Mouse (Mus musculus) MEL (cell line): ENCODE data around the gene Mapk1ip1. TPM values are rescaled to one million over a fixed set of nuclear protein-coding genes. Genes with fewer than 3 reads are reported as not detected.

Experiments used
- DNase-seq: peaks from one replicate; pipeline ENCODE4 v3.0.0; 2011; ENCODE audit warnings: low read depth, low spot score
- H3K27ac ChIP-seq: 2 replicates; pipeline ENCODE4 v1.5.1; 2012; ENCODE audit warnings: low read depth, mild to moderate bottlenecking, control low read depth, low read length, moderate library complexity; ENCODE audit not compliant: control insufficient read depth
- H3K27me3 ChIP-seq, 2 experiments: fragments of 150-350 bp in 1 of 2; sonication (generic) in 1 of 2; 2 replicates each; pipeline ENCODE4 v1.6.1; 2012; ENCODE audit warnings: low read length in 2 of 2, mild to moderate bottlenecking in 2 of 2, improper control_type of control experiment in 1 of 2, moderate library complexity in 1 of 2; ENCODE audit not compliant: insufficient read depth in 2 of 2, control insufficient read depth in 1 of 2
- H3K36me3 ChIP-seq, 2 experiments: 2 replicates each; pipeline ENCODE4 v1.6.1; 2012 to 2014; ENCODE audit warnings: low read length in 2 of 2, improper control_type of control experiment in 1 of 2, inconsistent platforms in 1 of 2, mild to moderate bottlenecking in 1 of 2; ENCODE audit not compliant: insufficient read depth in 2 of 2, control insufficient read depth in 1 of 2
- H3K4me1 ChIP-seq, 2 experiments: fragments of 150-350 bp in 1 of 2; sonication (generic) in 1 of 2; 2 replicates each; pipeline ENCODE4 v1.6.1; 2012; ENCODE audit warnings: low read length in 2 of 2, improper control_type of control experiment in 1 of 2, mild to moderate bottlenecking in 1 of 2; ENCODE audit not compliant: insufficient read depth in 2 of 2, control insufficient read depth in 1 of 2
- H3K4me3 ChIP-seq, 2 experiments: fragments of 150-350 bp in 1 of 2; sonication (generic) in 1 of 2; 2 replicates each; pipeline ENCODE4 v1.5.1; 2012; ENCODE audit warnings: low read depth in 2 of 2, low read length in 2 of 2, mild to moderate bottlenecking in 2 of 2, moderate library complexity in 2 of 2, control low read depth in 1 of 2, improper control_type of control experiment in 1 of 2; ENCODE audit not compliant: control insufficient read depth in 1 of 2, insufficient read depth in 1 of 2
- H3K79me2 ChIP-seq: 2 replicates; pipeline ENCODE4 v1.6.1; 2012; ENCODE audit warnings: mild to moderate bottlenecking, low read length, moderate library complexity; ENCODE audit not compliant: control insufficient read depth, poor library complexity, insufficient read depth
- H3K9ac ChIP-seq: 2 replicates; pipeline ENCODE4 v1.6.1; 2012; ENCODE audit warnings: low read depth, mild to moderate bottlenecking, control low read depth, low read length, moderate library complexity; ENCODE audit not compliant: control insufficient read depth, poor library complexity, severe bottlenecking
- H3K9me3 ChIP-seq: fragments of 150-350 bp; sonication (generic); replicated peaks from 2 replicates; pipeline ENCODE4 v1.6.1; 2012; ENCODE audit warnings: mild to moderate bottlenecking, low read length, improper control_type of control experiment, moderate library complexity; ENCODE audit not compliant: insufficient read depth
- CTCF ChIP-seq, 3 experiments: IDR thresholded peaks in 2 of 3; conservative IDR thresholded peaks in 1 of 3; 2 replicates each; pipeline ENCODE4 v1.5.1; 2011 to 2012; ENCODE audit warnings: low read length in 3 of 3, low read depth in 2 of 3, mild to moderate bottlenecking in 2 of 3, improper control_type of control experiment in 1 of 3, inconsistent platforms in 1 of 3, mixed read lengths in 1 of 3, moderate library complexity in 1 of 3; ENCODE audit not compliant: control insufficient read depth in 1 of 3, insufficient read depth in 1 of 3, poor library complexity in 1 of 3, severe bottlenecking in 1 of 3
- ELF1 ChIP-seq: IDR thresholded peaks from 2 replicates; pipeline ENCODE4 v1.6.1; 2014; ENCODE audit warnings: low read depth, mild to moderate bottlenecking, inconsistent platforms, low read length, improper control_type of control experiment, moderate library complexity
- EP300 ChIP-seq, 2 experiments: IDR thresholded peaks; 2 replicates each; pipeline ENCODE4 v1.6.1; 2011; ENCODE audit warnings: improper control_type of control experiment in 2 of 2, low read length in 2 of 2, low read depth in 1 of 2, mild to moderate bottlenecking in 1 of 2
- ETS1 ChIP-seq: IDR thresholded peaks from 2 replicates; pipeline ENCODE4 v1.6.1; 2012; ENCODE audit warnings: low read depth, mild to moderate bottlenecking, inconsistent platforms, low read length, improper control_type of control experiment, moderate library complexity
- MAFK ChIP-seq: IDR thresholded peaks from 2 replicates; pipeline ENCODE4 v1.6.1; 2011; ENCODE audit warnings: low read depth, mild to moderate bottlenecking, low read length, improper control_type of control experiment, borderline replicate concordance
- MAX ChIP-seq: IDR thresholded peaks from 2 replicates; pipeline ENCODE4 v1.6.1; 2011; ENCODE audit warnings: low read length, improper control_type of control experiment
- MYC ChIP-seq: IDR thresholded peaks from 2 replicates; pipeline ENCODE4 v1.6.1; 2011; ENCODE audit warnings: low read depth, mild to moderate bottlenecking, low read length, improper control_type of control experiment, moderate library complexity
- POLR2AphosphoS5 ChIP-seq: IDR thresholded peaks from 2 replicates; pipeline ENCODE4 v1.6.1; 2012; ENCODE audit warnings: low read depth, borderline replicate concordance, mild to moderate bottlenecking, inconsistent platforms, low read length, moderate library complexity, mixed read lengths
- RAD21 ChIP-seq: IDR thresholded peaks from 2 replicates; pipeline ENCODE4 v1.6.1; 2011; ENCODE audit warnings: mild to moderate bottlenecking, low read depth, low read length, improper control_type of control experiment
- RCOR1 ChIP-seq: IDR thresholded peaks from 2 replicates; pipeline ENCODE4 v1.6.1; 2012; ENCODE audit warnings: low read depth, mild to moderate bottlenecking, inconsistent platforms, low read length, improper control_type of control experiment
- SIN3A ChIP-seq: IDR thresholded peaks from 2 replicates; pipeline ENCODE4 v1.6.1; 2012; ENCODE audit warnings: low read length, improper control_type of control experiment, inconsistent platforms
- SMC3 ChIP-seq: IDR thresholded peaks from 2 replicates; pipeline ENCODE4 v1.6.1; 2011; ENCODE audit warnings: low read depth, low read length, improper control_type of control experiment
- TAL1 ChIP-seq: IDR thresholded peaks from 2 replicates; pipeline ENCODE4 v1.6.1; 2012; ENCODE audit warnings: mild to moderate bottlenecking, inconsistent platforms, low read length, moderate library complexity, mixed read lengths
- ZC3H11A ChIP-seq: IDR thresholded peaks from 2 replicates; pipeline ENCODE4 v1.6.1; 2012; ENCODE audit warnings: low read depth, mild to moderate bottlenecking, inconsistent platforms, low read length, improper control_type of control experiment
- polyA plus RNA-seq, 2 experiments: library from polyadenylated mRNA; stranded (reverse) in 1 of 2; unstranded in 1 of 2; fragments of >175 nt in 1 of 2; fragments of >200 nt in 1 of 2; gene quantifications; 2 replicates each; pipeline versions ENCODE4 v1.2.1 to v1.2.4; 2012; ENCODE audit warnings: low replicate concordance in 2 of 2, low read depth in 1 of 2; ENCODE audit not compliant: insufficient read length in 2 of 2, insufficient read depth in 1 of 2, missing spikeins in 1 of 2
- total RNA-seq: library from RNA; depleted of rRNA; stranded (reverse); fragments of 300-350 nt; gene quantifications from 2 replicates; pipeline ENCODE4 v1.2.3, GENCODE M21; 2012

Gene Mapk1ip1
- total and polyA plus RNA-seq, 3 experiments = 2.1 to 12.4 TPM; not detected in 1

- H3K9me3 ChIP-seq = no peaks in the 10 kb centered on the region
- peaks cover 0 to 26% of the 10 kb centered on the region in 2 experiments; a peak in 3 of 4 replicates for H3K4me1 ChIP-seq
Measured at GRCm38 (mm10) chr7:138843421-138843820, 2.7 kb downstream of the Mapk1ip1 start.

GRCm38 (mm10) chr7:138841436-138842151 lies 4.5 kb downstream of the Mapk1ip1 start:
- Histone ChIP-seq H3K4me3 (no peak overlapping the region), H3K79me2 (peaks cover 4% of the 10 kb centered on the region), H3K9me3 (no peaks in the 10 kb centered on the region), H3K27ac (no peak overlapping the region), H3K27me3 (no peaks in the 10 kb centered on the region), H3K36me3 (peaks cover 0 to 12% of the 10 kb centered on the region in 2 experiments; a peak in 2 of 4 replicates), H3K9ac (no peak overlapping the region), H3K4me1 (peaks cover 0 to 15% of the 10 kb centered on the region in 2 experiments; a peak in 2 of 4 replicates)
- TF ChIP-seq POLR2AphosphoS5 = no peak
- no peak for TF ChIP-seq MAX
- no peak for TF ChIP-seq SIN3A
- no peak for TF ChIP-seq TAL1
- TF ChIP-seq ELF1 = no peak
- DNase-seq = peak; percentile 22

More at GRCm38 (mm10) chr7:138843421-138843820, 2.7 kb downstream of the Mapk1ip1 start:
- TF ChIP-seq ETS1 (0 out of 2 replicates have a peak, but pooled peaks have one; percentile 25), EP300 (IDR thresholded peaks at IDR 0.05; ENCODE audit: low read depth in 1 of 2, low read length in 2 of 2) (peak in 1 of 2 experiments; percentile 34; a peak in 1 of 4 replicates), ELF1 (no peak)
- H3K36me3 ChIP-seq = peaks cover 0 to 21% of the 10 kb centered on the region in 2 experiments; a peak in 2 of 4 replicates
- H3K79me2 ChIP-seq = peaks cover 21% of the 10 kb centered on the region
- H3K27ac ChIP-seq = no peak overlapping the region
- H3K27me3 ChIP-seq = no peaks in the 10 kb centered on the region
- H3K9ac ChIP-seq = no peak overlapping the region
- H3K4me3 ChIP-seq = no peak overlapping the region
- DNase-seq = peak; percentile 65

GRCm38 (mm10) chr7:138840594-138841021 lies 5.5 kb downstream of the Mapk1ip1 start:
- peaks cover 0 to 15% of the 10 kb centered on the region in 2 experiments; a peak in 2 of 4 replicates for H3K4me1 ChIP-seq
- no peaks in the 10 kb centered on the region; the same call in 1 of the 2 replicates for H3K79me2 ChIP-seq
- peaks cover 0 to 12% of the 10 kb centered on the region in 2 experiments; a peak in 2 of 4 replicates for H3K36me3 ChIP-seq
- no peak overlapping the region for H3K4me3 ChIP-seq
- H3K9me3 ChIP-seq = no peaks in the 10 kb centered on the region
- H3K27me3 ChIP-seq = no peaks in the 10 kb centered on the region
- TF ChIP-seq SMC3 (peak; percentile 66), MAX (peak; percentile 66), MYC (peak; percentile 81), RCOR1 (no peak), CTCF (IDR thresholded peaks at IDR 0.05 in 2 of 3, conservative IDR thresholded peaks at IDR 0.05 in 1 of 3; ENCODE audit: control insufficient read depth in 1 of 3, insufficient read depth in 1 of 3, low read depth in 2 of 3, low read length in 3 of 3, poor library complexity in 1 of 3, severe bottlenecking in 1 of 3) (peak; percentile 63 to 83 (median 76)), ZC3H11A (peak; percentile 44; the same call in 1 of the 2 replicates), RAD21 (peak; percentile 76), MAFK (no peak)
- peak; percentile 72 for DNase-seq
- H3K9ac ChIP-seq = no peak overlapping the region
- no peak overlapping the region for H3K27ac ChIP-seq
